Mouse (Mus musculus) heart, postnatal 0 days (tissue): Measurements from ENCODE around the gene Pdzph1. TPM values are rescaled to one million over a fixed set of nuclear protein-coding genes. Genes with fewer than 3 reads are reported as not detected.

Experiments used
- ATAC-seq: fragments of 200-750 bp; cut with Nextera tagmentation; 2 replicates; pipeline ENCODE4 v1.8.0; 2017; ENCODE audit warnings: low read depth, moderate number of reproducible peaks, moderate library complexity; ENCODE audit not compliant: insufficient read depth
- DNase-seq: peaks from one replicate; pipeline ENCODE4 v3.0.0-alpha.2; 2016; ENCODE audit warnings: low spot score
- H3K27ac ChIP-seq: fragments of 300-500 bp; sonication (generic); 2 replicates; pipeline ENCODE4 v1.5.1; 2014; ENCODE audit warnings: low read depth, mild to moderate bottlenecking
- H3K27me3 ChIP-seq: fragments of 300-500 bp; sonication (generic); 2 replicates; pipeline ENCODE4 v1.6.1; 2014; ENCODE audit warnings: low read length, mixed read lengths; ENCODE audit not compliant: control insufficient read depth, insufficient read depth
- H3K36me3 ChIP-seq: fragments of 300-500 bp; sonication (generic); replicated peaks from 2 replicates; pipeline ENCODE4 v1.6.1; 2014; ENCODE audit warnings: low read length, mixed read lengths; ENCODE audit not compliant: control insufficient read depth, insufficient read depth
- H3K4me1 ChIP-seq: fragments of 300-500 bp; sonication (generic); 2 replicates; pipeline ENCODE4 v1.6.1; 2014; ENCODE audit warnings: antibody characterized with exemption; ENCODE audit not compliant: control insufficient read depth, insufficient read depth
- H3K4me2 ChIP-seq: fragments of 300-500 bp; sonication (generic); 2 replicates; pipeline ENCODE4 v1.6.1; 2014; ENCODE audit warnings: low read depth, mild to moderate bottlenecking, low read length, moderate library complexity
- H3K4me3 ChIP-seq: fragments of 300-500 bp; sonication (generic); 2 replicates; pipeline ENCODE4 v1.5.1; 2014; ENCODE audit warnings: low read depth, low read length
- H3K9ac ChIP-seq: fragments of 300-500 bp; sonication (generic); replicated peaks from 2 replicates; pipeline ENCODE4 v1.6.1; 2014; ENCODE audit warnings: low read depth, low read length, mixed read lengths
- H3K9me3 ChIP-seq: fragments of 300-500 bp; sonication (generic); replicated peaks from 2 replicates; pipeline ENCODE4 v1.6.1; 2016; ENCODE audit warnings: low read length; ENCODE audit not compliant: control insufficient read depth
- CTCF ChIP-seq: IDR thresholded peaks from 2 replicates; pipeline ENCODE4 v1.5.1; 2016; ENCODE audit warnings: antibody characterized with exemption, control low read depth, low read depth
- EP300 ChIP-seq: IDR thresholded peaks from 2 replicates; pipeline ENCODE4 v1.6.1; 2016; ENCODE audit warnings: antibody characterized with exemption, low read depth
- WGBS: fragments of 180-500 bp; shearing (Covaris S2); extraction: QIAGEN DNeasy Blood & Tissue Kit; methylation state at CpG from one replicate; pipeline ENCODE4 v1.1.7; 2014; 5-methylcytosine and 5-hydroxymethylcytosine counted together
- polyA plus RNA-seq: library from polyadenylated mRNA; unstranded; fragments of >200 nt; fragmentation: Nextera tagmentation; extraction: Ambion mirVana; gene quantifications from 2 replicates; pipeline ENCODE4 v1.2.1, GENCODE M21; 2015
- total RNA-seq: library from RNA; depleted of rRNA; stranded (reverse); fragments of >200 nt; gene quantifications from 2 replicates; pipeline ENCODE4 v1.2.3, GENCODE M21; 2014; ENCODE audit warnings: low replicate concordance

Pdzph1 gene
- total and polyA plus RNA-seq, 2 experiments from 2014 or later: not detected

DNA sequence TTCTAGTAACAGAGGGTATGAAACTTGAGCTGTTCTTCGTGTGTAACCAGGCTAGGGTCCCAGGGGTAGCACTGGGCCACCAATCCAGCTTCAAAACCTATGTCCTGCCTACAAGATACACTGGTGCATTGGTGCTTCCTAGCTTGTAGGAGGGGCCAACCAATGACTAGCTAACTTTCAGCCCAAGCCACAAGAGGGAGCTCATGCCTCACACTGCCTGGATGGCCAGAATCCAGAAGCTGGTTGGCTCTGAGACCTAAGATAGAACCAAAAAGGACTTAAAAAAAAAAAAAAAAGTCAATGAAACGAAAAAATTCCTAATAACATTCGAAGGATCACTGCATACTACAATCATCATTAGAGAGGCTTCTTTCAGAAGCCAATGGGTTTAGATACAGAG, 31.3 kb downstream of the Pdzph1 start:
- Histone ChIP-seq H3K27me3 (no peaks in the 10 kb centered on the region), H3K9me3 (no peaks in the 10 kb centered on the region), H3K36me3 (no peaks in the 10 kb centered on the region), H3K4me2 (no peak overlapping the region), H3K4me3 (no peak overlapping the region), H3K27ac (no peak overlapping the region), H3K9ac (no peak overlapping the region), H3K4me1 (no peaks in the 10 kb centered on the region)
- 21% methylated on average over 3 of the region's 3 CpGs for WGBS
- no peak for TF ChIP-seq EP300
- TF ChIP-seq CTCF: peak; percentile 32
- DNase-seq (no peak), ATAC-seq (no peak)

DNA sequence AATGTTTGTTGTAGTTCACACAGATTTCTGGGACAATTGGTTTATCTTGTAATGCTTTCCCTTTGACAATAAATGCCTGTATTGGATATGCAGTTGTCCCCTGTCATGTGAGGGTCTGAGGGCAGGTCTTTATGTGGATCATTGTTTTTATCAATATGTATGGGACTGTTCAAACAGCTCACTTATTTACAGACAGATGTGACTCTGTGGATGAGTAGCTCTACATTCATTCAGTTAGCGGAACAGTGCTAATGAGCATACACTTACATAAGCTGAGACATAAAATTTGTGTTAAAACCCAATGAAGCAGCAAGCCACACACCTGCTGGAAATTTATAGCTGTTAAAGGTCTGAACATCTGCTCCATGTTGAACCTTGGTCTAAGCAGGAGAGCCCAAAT, 34.1 kb downstream of the Pdzph1 start:
- Histone ChIP-seq H3K27ac (no peak overlapping the region), H3K9ac (no peak overlapping the region), H3K4me3 (no peak overlapping the region), H3K4me1 (no peaks in the 10 kb centered on the region), H3K27me3 (no peaks in the 10 kb centered on the region), H3K36me3 (no peaks in the 10 kb centered on the region), H3K9me3 (no peaks in the 10 kb centered on the region), H3K4me2 (no peak overlapping the region)
- 91% methylated on average over 1 of the region's 1 CpGs for WGBS
- TF ChIP-seq CTCF (no peak), EP300 (no peak)
- DNase-seq: no peak
- ATAC-seq: no peak

DNA sequence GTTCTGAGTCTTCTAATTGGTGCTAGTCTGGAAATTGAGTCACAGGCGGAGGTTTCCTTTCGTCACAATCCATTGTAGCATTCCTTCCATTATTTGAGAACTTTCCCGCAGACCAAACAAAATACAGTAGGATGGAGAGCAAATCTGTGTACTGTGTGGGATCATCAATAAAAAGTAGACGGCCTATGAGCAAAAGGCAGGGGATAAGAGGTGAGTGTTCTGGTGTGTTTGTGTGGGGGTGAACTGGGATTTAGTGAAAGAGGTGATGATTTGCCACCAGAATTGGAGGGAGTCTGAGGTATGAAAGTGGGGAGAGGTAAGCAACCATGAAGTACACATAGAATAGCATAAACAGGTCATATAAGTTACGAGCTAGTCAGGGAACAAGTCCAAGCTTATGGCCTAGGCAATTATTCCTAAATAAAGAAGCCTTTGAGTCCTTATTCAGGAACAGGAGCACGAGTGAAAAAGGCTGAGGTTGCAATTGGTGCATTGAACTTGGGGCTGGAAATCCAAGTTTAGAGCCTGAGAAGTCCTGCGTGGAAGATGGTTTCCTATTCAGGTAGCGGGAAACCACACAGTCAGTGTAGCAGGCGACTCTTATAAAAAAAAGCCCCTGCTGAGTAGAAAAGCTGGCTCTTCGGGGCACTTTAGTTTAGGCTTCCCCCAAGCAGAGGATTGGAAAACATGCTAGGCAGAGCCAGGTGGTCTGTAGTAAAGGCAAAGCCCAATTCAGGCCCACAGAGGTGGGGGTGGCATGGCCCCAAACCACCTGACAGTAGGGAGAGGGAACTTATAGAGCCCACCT, 48.0 kb downstream of the Pdzph1 start:
- TF ChIP-seq EP300 (no peak), CTCF (no peak)
- Histone ChIP-seq H3K36me3 (no peaks in the 10 kb centered on the region), H3K9me3 (no peaks in the 10 kb centered on the region), H3K4me2 (no peak overlapping the region), H3K4me3 (no peak overlapping the region), H3K9ac (no peak overlapping the region), H3K27ac (no peak overlapping the region), H3K4me1 (no peaks in the 10 kb centered on the region), H3K27me3 (no peaks in the 10 kb centered on the region)
- DNase-seq (no peak), ATAC-seq (no peak)
- 68% methylated on average over 10 of the region's 10 CpGs for WGBS

DNA sequence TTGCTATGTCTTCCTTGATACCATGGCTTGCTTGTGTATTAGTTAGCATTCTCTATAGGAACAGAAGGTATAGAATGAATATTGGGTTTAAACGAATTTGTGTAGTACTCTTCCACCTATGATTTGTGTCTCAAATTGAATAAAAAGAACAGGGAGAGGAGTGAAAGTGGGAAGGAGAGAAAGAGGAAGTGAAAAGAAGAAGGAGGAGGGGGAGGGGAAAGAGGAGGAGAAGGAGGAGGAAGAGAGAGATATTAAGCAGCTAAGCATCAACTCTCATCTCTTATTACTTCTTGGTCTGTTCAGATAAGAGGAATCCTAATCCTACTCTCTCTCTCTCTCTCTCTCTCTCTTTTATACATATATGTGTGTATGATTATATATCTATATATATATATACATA, 52.6 kb downstream of the Pdzph1 start:
- H3K9ac ChIP-seq: no peak overlapping the region
- H3K4me3 ChIP-seq: no peak overlapping the region
- no peak overlapping the region for H3K27ac ChIP-seq
- no peaks in the 10 kb centered on the region for H3K36me3 ChIP-seq
- WGBS: 59% methylated on average over 1 of the region's 1 CpGs
- no peaks in the 10 kb centered on the region for H3K27me3 ChIP-seq
- DNase-seq (no peak), ATAC-seq (no peak)
- H3K9me3 ChIP-seq: no peaks in the 10 kb centered on the region
- H3K4me1 ChIP-seq: no peaks in the 10 kb centered on the region
- no peak overlapping the region for H3K4me2 ChIP-seq
- TF ChIP-seq EP300: no peak
- no peak for TF ChIP-seq CTCF

DNA sequence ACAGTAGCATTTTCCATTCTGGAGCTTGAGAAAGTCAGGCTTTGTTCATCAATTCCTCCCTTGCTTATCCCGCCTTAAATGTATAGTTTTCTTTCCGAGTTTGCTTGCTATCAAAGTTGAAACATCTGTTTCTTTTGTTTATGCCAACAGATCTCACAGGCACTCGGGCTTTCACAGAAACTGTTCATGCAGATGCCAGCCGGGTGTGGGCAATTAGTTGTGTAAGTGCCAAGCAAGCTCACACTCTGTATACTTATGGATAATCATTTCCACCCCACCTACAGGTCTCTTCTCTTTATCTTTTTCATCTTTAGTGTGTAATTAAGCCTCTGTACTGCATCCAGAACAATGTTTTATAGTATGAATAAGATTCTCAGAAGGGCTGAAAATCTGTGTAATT, 53.6 kb downstream of the Pdzph1 start:
- Histone ChIP-seq H3K9ac (no peak overlapping the region), H3K4me3 (no peak overlapping the region), H3K4me2 (no peak overlapping the region), H3K27ac (no peak overlapping the region), H3K36me3 (no peaks in the 10 kb centered on the region), H3K4me1 (no peaks in the 10 kb centered on the region), H3K9me3 (no peaks in the 10 kb centered on the region), H3K27me3 (no peaks in the 10 kb centered on the region)
- ATAC-seq (no peak), DNase-seq (no peak)
- TF ChIP-seq EP300: no peak
- TF ChIP-seq CTCF: no peak
- WGBS: 53% methylated on average over 4 of the region's 4 CpGs

DNA sequence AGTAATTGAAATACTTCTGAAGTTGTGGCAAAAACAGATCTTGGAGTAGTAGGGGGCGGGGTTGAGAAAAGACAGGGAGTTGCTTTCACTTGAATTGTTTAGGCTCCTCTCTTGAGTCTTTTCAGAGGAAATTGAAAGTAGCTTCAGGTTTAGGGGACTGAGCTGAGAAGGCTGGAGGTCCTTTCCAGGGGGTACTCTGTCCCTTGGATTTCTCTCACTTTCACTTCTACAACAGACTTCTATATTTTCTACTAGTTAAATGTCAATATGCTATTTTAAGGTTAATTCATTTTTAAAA, 58.2 kb downstream of the Pdzph1 start:
- H3K9me3 ChIP-seq: no peaks in the 10 kb centered on the region
- H3K4me1 ChIP-seq: no peaks in the 10 kb centered on the region
- no peak for DNase-seq
- no peak for TF ChIP-seq CTCF
- TF ChIP-seq EP300: no peak
- H3K4me2 ChIP-seq: no peak overlapping the region
- H3K36me3 ChIP-seq: no peaks in the 10 kb centered on the region
- H3K4me3 ChIP-seq: no peak overlapping the region
- ATAC-seq: no peak
- no peak overlapping the region for H3K27ac ChIP-seq
- WGBS: 41% methylated on average over 1 of the region's 1 CpGs
- H3K27me3 ChIP-seq: no peaks in the 10 kb centered on the region
- H3K9ac ChIP-seq: no peak overlapping the region
